ENCODE assay signal across 25 mouse cellular contexts in the genomic region with DNA sequence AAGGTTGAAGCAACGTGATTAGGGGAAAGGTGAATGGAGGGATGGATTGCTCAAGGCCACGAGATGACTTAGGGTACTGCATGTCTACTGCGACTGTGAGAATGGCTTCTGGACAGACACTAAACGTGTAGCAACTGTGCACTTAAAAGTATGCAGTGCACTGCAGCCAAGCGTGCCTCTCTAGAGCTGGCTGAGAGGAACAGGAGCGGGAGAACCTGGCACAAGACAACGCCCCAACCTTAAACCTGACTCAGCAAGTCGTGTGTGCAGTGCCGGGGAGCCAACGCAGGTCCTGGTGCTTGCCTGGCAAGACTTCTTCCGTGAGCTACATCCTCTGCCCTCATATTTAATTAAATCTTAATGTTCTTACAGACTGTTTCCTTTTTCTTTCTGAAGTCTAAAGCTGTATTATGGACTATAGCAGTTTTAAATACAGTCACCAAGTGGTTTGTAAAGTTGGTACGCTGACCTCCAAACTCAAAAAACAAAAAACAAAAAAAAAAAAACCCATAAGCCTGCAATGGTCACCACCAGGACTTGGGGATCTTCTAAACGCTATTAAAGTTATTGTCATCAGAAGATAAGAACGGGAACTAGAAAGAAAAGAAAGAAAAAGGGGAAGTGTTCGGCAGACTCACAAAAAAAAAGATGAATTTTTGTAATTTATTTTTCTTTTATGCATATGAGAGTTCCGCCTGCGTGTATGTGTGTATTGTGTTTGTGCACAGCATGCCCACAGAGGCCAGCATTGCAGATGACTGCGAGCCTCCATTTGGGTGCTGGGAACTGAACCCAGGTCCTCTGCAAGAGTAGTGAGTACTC. TPM values are rescaled to one million over a fixed set of nuclear protein-coding genes. Genes with fewer than 3 reads are reported as not detected.
A peak's percentile ranks its signal among the peaks of the same experiment; 100 is the strongest.
DNase-seq lines count a peak whose midpoint lies in the region; ATAC-seq and TF ChIP-seq lines count a peak whose summit lies in the region.
"Had no signal": no experiment of that assay in that cellular context is flagged by ENCODE, and none has a peak within 500 bp of the region (broad histone marks: within the 10 kb centered on the region; RNA-seq: fewer than 3 reads in every experiment).

No protein-coding gene starts in this region.

- WGBS in forebrain, embryonic 12.5 days = 88% methylated on average over 18 of the region's 18 CpGs
- WGBS in forebrain, embryonic 16.5 days = 81% methylated on average over 18 of the region's 18 CpGs
- WGBS in hindbrain, embryonic 10.5 days = 91% methylated on average over 18 of the region's 18 CpGs

- TF ChIP-seq CTCF in G1E (IDR thresholded peaks at IDR 0.05; ENCODE audit: low read depth, low read length) = no peak

- DNase-seq in gastrocnemius, postnatal 25 days = peak; percentile 23
- DNase-seq in gastrocnemius, adult 8-10 months (ENCODE audit: low spot score in 2 of 2) = no peak
- DNase-seq in G1E (ENCODE audit: low spot score) (peak; percentile 48), MEL-GATA-1-ER (ENCODE audit: extremely low read depth, low read depth) (peak; percentile 63)
- DNase-seq in hindbrain, embryonic 10.5 days (ENCODE audit: low spot score) = no peak
- no peak for DNase-seq in adrenal gland, adult (ENCODE audit: inconsistent age in 2 of 2, low spot score in 1 of 2)
- DNase-seq: adrenal gland, adult 2 months; adrenal gland, postnatal 14 days; cerebellum, adult 11-12 months; heart, adult 18-20 months; heart, postnatal 10 days; heart, postnatal 36 days; kidney, adult 18-20 months; kidney, adult 9 months had no signal

- no peaks in the 10 kb centered on the region for H3K9me3 ChIP-seq in forebrain, embryonic 12.5 days
- no peaks in the 10 kb centered on the region for H3K9me3 ChIP-seq in forebrain, embryonic 16.5 days (ENCODE audit: control insufficient read depth, low read length)
- no peaks in the 10 kb centered on the region for H3K9me3 ChIP-seq in G1E (replicated peaks)
- H3K9me3 ChIP-seq in hindbrain, embryonic 10.5 days = no peaks in the 10 kb centered on the region
- H3K9me3 ChIP-seq: forebrain, embryonic 10.5 days; heart, embryonic 12.5 days; heart, embryonic 15.5 days had no signal

- H3K36me3 ChIP-seq in forebrain, embryonic 12.5 days (replicated peaks) = peaks cover 15% of the 10 kb centered on the region
- H3K36me3 ChIP-seq in forebrain, embryonic 16.5 days (ENCODE audit: control insufficient read depth, insufficient read depth) = no peaks in the 10 kb centered on the region
- H3K36me3 ChIP-seq in G1E (replicated peaks) = peaks cover 86% of the 10 kb centered on the region
- peaks cover 31% of the 10 kb centered on the region for H3K36me3 ChIP-seq in hindbrain, embryonic 10.5 days

- 0 out of 2 replicates have a peak overlapping the region, but pooled peaks have one; percentile 14 for H3K27ac ChIP-seq in forebrain, embryonic 12.5 days
- H3K27ac ChIP-seq in forebrain, embryonic 16.5 days (ENCODE audit: low read length) = no peak overlapping the region
- H3K27ac ChIP-seq in hindbrain, embryonic 10.5 days = no peak overlapping the region
- H3K27ac ChIP-seq: forebrain, embryonic 10.5 days; heart, embryonic 15.5 days; hindbrain, embryonic 14.5 days had no signal

- H3K4me3 ChIP-seq in forebrain, embryonic 12.5 days (replicated peaks) = no peak overlapping the region
- no peak overlapping the region for H3K4me3 ChIP-seq in forebrain, embryonic 16.5 days (replicated peaks; ENCODE audit: low read length)
- H3K4me3 ChIP-seq in G1E (ENCODE audit: low read depth, low read length) = peak overlapping the region; percentile 63; the same call in 1 of the 2 replicates
- no peak overlapping the region for H3K4me3 ChIP-seq in hindbrain, embryonic 10.5 days
- H3K4me3 ChIP-seq: forebrain, embryonic 10.5 days; heart, embryonic 12.5 days; heart, embryonic 15.5 days had no signal

- H3K9ac ChIP-seq in forebrain, embryonic 12.5 days = no peak overlapping the region
- no peak overlapping the region for H3K9ac ChIP-seq in forebrain, embryonic 16.5 days (replicated peaks; ENCODE audit: low read depth, low read length)
- H3K9ac ChIP-seq: heart, embryonic 12.5 days; heart, embryonic 15.5 days; hindbrain, embryonic 14.5 days had no signal

- no peaks in the 10 kb centered on the region for H3K27me3 ChIP-seq in forebrain, embryonic 12.5 days
- H3K27me3 ChIP-seq in forebrain, embryonic 16.5 days (replicated peaks; ENCODE audit: control insufficient read depth, insufficient read depth, low read length) = no peaks in the 10 kb centered on the region
- no peaks in the 10 kb centered on the region for H3K27me3 ChIP-seq in G1E (ENCODE audit: insufficient read depth, low read length)
- H3K27me3 ChIP-seq in hindbrain, embryonic 10.5 days (ENCODE audit: insufficient read depth, poor library complexity, severe bottlenecking) = no peaks in the 10 kb centered on the region
- H3K27me3 ChIP-seq: heart, embryonic 12.5 days; heart, embryonic 15.5 days; Patski had no signal

- H3K4me2 ChIP-seq in forebrain, embryonic 12.5 days = no peak overlapping the region
- H3K4me2 ChIP-seq in forebrain, embryonic 16.5 days (ENCODE audit: low read length) = no peak overlapping the region
- H3K4me2 ChIP-seq: heart, embryonic 12.5 days; heart, embryonic 15.5 days; hindbrain, embryonic 14.5 days had no signal

- H3K4me1 ChIP-seq in forebrain, embryonic 12.5 days = peaks cover 4% of the 10 kb centered on the region; the same call in 1 of the 2 replicates
- peaks cover 6% of the 10 kb centered on the region for H3K4me1 ChIP-seq in forebrain, embryonic 16.5 days (replicated peaks; ENCODE audit: control insufficient read depth, insufficient read depth, low read length)
- H3K4me1 ChIP-seq in G1E (ENCODE audit: insufficient read depth, low read depth, low read length) = peaks cover 45% of the 10 kb centered on the region
- H3K4me1 ChIP-seq in hindbrain, embryonic 10.5 days (replicated peaks) = peaks cover 16% of the 10 kb centered on the region
- H3K4me1 ChIP-seq: heart, embryonic 12.5 days; heart, embryonic 15.5 days had no signal

- ATAC-seq in forebrain, embryonic 12.5 days (ENCODE audit: low FRiP score) = no peak
- no peak for ATAC-seq in forebrain, embryonic 16.5 days
- peak; percentile 62 for ATAC-seq in G1E (ENCODE audit: extremely low read depth, insufficient number of reproducible peaks, low FRiP score, poor library complexity, severe bottlenecking)
- ATAC-seq: forebrain, embryonic 14.5 days; hindbrain, postnatal 0 days; inflammation-experienced regulatory T-cells, adult 6 months; intestine, embryonic 16.5 days; Patski had no signal

RNA-seq across cellular contexts. Expression of gene Zbtb40, which starts 33.7 kb away (rescaled TPM):
- 6.6 and 8.3 TPM in 2 replicates for polyA plus RNA-seq in forebrain, embryonic 12.5 days (2016; fragmentation: Nextera tagmentation; extraction: Ambion mirVana)
- polyA plus RNA-seq in forebrain, embryonic 16.5 days (2015; fragmentation: Nextera tagmentation; extraction: Ambion mirVana) = 5.3 and 6.0 TPM in 2 replicates
- total RNA-seq in gastrocnemius, postnatal 25 days (2021) = 1 to 10 TPM; 6.5 to 7.6 TPM
- 10 to 100 TPM in 1 of 4 experiments, 1 to 10 TPM in 3; 6.7 to 10.3 (median 8.5) TPM for total RNA-seq in gastrocnemius, adult 8-10 months (2022)
- total RNA-seq in G1E (2014; fragmentation: Nextera tagmentation) = 15.4 and 16.7 TPM in 2 replicates
- 13.4 and 14.4 TPM in 2 replicates for total RNA-seq in G1E (2017)
- 10.9 and 17.8 TPM in 2 replicates for polyA plus RNA-seq in G1E (2012)
- polyA plus RNA-seq in hindbrain, embryonic 10.5 days (2016; fragmentation: Nextera tagmentation; extraction: Ambion mirVana) = 5.5 TPM in 2 replicates

RNA-seq across cellular contexts. Expression of gene Epha8, which starts 58.2 kb away (rescaled TPM):
- 1.3 and 1.8 TPM in 2 replicates for polyA plus RNA-seq in forebrain, embryonic 12.5 days (2016; fragmentation: Nextera tagmentation; extraction: Ambion mirVana)
- 3.7 and 6.7 TPM in 2 replicates for polyA plus RNA-seq in forebrain, embryonic 16.5 days (2015; fragmentation: Nextera tagmentation; extraction: Ambion mirVana)
- not detected for total RNA-seq in gastrocnemius, postnatal 25 days (2021)
- not detected for total RNA-seq in gastrocnemius, adult 8-10 months (2022)
- total RNA-seq in G1E (2014; fragmentation: Nextera tagmentation) = not detected in 2 replicates
- 0.11 TPM in 1 of 2 replicates, not detected in the other for total RNA-seq in G1E (2017)
- polyA plus RNA-seq in G1E (2012) = not detected in 2 replicates
- polyA plus RNA-seq in hindbrain, embryonic 10.5 days (2016; fragmentation: Nextera tagmentation; extraction: Ambion mirVana) = 2.4 and 4.6 TPM in 2 replicates
- total RNA-seq: heart, postnatal 10 days; heart, postnatal 36 days had no signal
- polyA plus RNA-seq: Patski had no signal

Comparison
In these comparisons a context has a peak if more than half of its experiments do, and no peak if none do; other contexts are left out.
1. DNase-seq: peak in gastrocnemius, postnatal 25 days (single experiment), G1E (single experiment) and MEL-GATA-1-ER (single experiment); none in gastrocnemius, adult 8-10 months (0 of 2), hindbrain, embryonic 10.5 days (single experiment) and adrenal gland, adult (0 of 2).